Mouse (Mus musculus) cerebellum, postnatal 14 days (tissue): ENCODE measurements around the gene Gal3st4.
"Not testable (repeated sequence)": the region's sequence is repeated elsewhere in the genome, so short reads cannot be mapped to it uniquely, and the experiment has no call there.

Experiments
- DNase-seq, 2 experiments: peaks; one replicate each; pipeline ENCODE4 v3.0.0; 2021; ENCODE audit warnings: mixed read lengths in 2 of 2

Gene Gal3st4

DNA sequence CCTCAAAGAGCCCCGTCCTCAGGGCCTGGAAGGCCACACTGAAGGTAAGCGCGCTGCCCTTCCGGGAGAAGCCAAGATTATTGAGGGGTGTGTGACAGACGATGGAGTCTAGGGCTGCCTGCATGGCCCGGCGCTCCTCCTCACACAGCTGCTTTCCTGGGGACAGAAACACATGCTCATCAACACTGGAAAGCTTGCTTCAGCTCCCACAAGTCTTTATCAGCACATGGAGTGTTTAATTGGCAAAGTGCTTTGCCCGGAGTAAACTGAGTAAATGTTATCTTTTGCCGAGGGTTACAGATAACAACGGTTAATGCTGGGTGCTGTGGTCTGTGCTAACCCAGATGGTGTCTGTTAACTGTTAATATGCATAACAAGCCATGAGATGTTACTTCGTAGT lies 11.8 kb downstream of the Gal3st4 start:
- no peak for DNase-seq

DNA sequence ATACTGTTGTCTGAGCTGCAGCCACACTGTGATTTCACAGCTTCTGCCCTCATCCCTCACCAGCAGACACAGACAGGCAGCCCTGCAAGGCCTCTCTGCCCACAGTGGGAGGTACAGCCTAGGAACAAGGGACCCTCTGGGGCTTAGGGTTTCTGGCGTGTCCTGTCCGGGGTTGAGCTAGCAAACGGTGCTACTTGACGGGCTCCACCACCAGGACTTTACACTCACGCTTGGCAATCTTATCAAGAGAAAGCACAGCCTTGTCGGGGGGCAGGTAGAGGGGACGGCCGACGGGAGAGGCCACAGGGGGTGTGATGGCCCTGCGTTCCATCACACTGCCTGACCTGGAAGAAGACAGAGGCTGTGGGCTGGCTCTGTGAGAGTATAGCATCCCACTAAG lies 12.6 kb downstream of the Gal3st4 start:
- DNase-seq: no peak

DNA sequence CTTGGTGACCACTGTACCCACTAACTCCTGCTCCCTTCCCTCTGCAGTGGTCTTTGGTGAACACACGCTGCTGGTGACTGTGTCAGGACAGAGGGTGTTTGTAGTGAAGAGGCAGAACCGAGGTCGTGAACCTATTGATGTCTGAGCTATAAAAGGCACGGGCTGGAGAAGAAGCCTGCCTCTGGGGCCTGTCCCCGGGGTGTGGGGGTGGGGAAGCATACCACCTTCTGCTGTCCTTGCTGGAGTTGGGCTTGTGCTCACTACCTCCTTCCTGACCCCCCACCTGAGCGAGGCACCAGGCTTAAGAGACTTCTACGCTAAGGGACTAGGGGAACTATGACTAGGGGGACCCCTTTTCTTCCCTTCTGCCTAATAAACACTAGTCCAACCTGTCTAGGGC lies 13.6 kb downstream of the Gal3st4 start:
- DNase-seq: no peak

DNA sequence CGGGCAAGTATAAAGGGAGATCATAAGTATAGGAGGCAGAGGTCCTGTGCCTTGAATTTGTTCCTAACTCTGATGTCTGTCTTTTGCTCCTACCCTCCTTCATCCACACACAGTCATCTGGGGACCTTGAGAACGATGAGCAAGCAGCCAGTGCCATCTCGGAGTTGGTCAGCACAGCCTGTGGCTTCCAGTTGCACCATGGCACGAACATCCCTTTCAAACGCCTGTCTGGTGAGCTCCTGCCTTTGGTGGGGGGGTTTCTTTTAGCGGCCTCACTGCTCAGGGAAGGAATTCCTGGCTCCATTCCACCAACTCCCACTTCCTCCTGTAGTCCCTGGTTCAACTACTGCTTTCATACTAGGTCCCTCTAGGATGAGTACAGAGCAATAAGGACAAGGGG lies 14.1 kb downstream of the Gal3st4 start:
- DNase-seq: no peak

DNA sequence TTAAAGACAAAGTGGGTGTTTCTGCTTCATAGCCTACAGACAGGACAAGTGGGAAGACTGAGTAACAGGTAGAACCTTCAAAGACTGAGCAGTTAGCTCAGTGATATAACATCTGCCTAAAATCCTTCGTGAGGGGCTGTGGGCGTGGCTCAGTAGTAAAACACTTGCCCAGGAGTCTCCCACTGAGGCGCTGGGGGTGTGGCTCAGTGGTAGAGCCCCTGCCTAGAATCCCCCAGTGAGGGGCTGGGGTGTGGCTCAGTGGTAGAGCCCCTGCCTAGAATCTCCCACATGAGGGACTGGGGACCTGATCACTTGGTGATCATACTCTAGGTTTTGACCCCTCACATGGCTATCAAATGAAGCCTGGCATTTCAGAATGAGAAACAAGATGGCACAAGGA lies 14.6 kb downstream of the Gal3st4 start:
- DNase-seq: no peak

DNA sequence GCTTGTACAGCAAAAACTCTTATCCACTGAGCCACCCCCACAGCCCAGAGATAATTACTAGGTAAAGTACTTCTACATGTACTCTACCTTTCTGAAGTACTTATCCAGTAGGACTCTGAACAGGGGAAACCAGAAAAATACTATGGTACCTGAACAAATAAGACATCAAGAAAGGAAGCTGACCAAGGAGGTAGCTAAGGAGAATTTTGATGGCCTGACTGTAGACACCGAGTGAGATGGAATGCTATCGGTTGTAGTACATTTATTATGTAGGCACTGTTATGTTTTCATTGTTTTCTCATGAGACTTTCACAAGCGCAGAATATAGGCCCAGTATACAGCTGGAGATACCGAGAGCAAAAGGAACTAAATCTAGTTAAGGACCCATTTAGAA lies 15.1 kb downstream of the Gal3st4 start:
- DNase-seq: no peak

DNA sequence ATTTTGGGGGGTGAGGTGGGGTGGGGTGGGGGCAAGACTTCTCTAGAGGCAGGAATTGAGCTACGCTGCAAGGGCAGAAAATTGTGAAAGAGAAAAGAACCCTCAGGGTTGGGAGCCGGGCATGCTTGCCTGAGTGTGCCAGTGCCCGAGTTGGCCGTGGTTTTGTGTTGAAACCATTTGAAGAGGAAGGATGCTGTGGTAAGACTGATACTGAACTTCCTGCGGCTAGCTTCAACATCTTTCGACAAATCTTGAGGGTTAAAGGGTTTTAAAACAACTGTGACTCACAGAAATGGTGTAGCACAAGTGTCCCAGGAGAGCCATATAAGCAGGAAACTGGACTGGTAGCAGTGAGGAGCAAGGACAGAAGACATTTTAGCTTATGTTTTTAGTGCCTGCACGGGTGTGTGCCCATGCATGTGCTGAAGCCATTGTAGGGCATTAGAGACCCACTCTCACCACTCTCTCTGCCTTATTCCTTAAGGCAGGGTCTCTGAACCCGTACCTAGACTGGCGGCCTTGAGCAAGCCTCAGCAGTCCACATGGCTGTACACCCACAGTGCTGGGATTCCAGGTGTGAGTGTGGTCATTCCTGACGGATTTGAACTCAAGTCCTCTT lies 15.6 kb downstream of the Gal3st4 start:
- no peak for DNase-seq

DNA sequence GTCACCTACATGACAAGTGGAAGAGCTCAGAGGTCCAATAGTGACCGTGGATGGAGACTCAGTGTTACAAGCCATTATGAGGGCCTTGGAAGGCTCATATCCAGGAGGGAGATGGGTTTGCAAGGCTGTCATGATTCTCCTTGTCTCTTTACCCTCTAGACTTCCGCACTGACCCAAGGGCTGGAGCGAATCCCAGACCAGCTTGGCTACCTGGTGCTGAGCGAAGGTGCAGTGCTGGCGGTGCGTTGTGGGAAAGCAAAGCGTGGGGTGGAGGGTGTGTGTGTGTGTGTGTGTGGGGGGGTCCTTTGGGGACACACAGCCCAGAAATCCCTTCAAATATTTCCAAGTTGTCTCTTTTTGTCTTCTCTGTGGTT lies 16.6 kb downstream of the Gal3st4 start:
- peak in 1 of 2 experiments; percentile 72 for DNase-seq

DNA sequence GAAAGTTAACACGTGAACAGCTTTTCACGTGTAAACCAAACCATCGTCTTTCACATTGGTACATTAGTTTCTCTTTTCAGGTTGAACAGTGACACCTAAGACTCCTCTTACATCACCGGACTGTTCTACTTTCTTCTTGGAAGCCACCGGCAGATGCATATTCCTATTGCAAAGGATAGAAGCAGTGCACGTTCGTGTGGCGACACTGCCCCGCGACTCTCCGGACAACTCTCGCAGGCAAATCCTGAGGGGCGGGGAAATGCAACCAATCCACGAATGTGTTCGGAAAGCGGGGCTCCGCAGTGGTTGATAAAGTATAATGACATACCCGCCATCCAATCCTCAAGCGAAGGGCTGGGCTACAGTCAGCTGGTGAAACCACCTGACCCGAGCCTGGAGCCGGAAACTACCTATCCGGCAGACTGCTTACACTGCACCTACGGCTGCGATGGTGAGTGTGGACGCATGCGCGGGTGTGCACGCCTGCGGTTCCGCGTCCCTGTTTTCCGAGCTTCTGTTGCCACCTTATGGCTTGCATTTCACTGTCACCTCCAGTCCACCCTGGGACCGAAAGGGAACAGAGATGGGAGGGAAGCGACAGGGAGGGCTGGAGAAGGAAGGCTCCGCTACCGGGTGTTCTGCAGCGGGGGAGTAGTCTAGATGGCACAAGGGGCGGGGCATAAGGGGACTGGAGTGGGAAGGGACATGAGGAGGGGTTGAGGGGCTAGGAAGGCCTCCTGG lies 17.1 kb downstream of the Gal3st4 start, which contains the start of gene Lamtor4:
Gene Lamtor4, plus strand, starts transcription at position 130 of the 741 bp plus-strand sequence.
- peak; percentile 94 to 95 for DNase-seq

DNA sequence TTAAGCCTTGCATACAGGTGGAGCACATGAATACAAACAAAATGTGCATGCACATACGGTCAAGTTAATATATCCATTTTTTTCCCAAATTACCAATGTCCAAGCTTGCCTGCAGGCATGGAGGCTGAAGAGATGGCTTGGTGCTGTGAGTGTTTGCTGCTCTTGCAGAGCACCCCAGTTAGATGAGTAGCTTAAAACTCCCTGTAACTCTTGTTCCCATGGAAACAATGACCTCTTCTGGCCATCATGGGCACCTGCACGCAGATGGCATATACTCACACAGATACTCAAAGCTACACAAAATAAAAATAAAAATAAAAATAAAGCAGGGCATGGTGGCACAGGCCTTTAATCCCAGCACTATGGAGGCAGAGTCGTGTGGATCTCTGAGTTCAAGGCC lies 19.6 kb downstream of the Gal3st4 start:
- no peak for DNase-seq

DNA sequence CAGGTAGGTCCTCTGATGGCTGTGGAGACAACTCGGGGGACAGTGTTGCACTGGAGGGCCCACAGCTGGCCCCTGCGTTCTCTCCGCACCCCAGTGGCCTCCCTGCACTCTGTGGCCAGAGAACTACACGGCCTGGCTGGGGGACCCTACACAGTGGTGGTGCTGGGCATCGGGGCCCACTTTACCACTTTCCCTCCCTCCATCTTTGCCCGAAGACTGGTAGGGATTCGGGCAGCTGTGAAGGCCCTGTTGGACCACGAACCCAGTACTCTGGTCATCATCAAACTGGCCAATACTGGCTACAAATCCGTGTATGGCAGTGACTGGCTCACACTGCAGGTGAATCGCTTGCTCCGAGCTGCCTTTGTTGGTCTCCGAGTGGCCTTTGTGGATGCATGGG lies 21.5 kb downstream of the Gal3st4 start:
- no peak for DNase-seq

DNA sequence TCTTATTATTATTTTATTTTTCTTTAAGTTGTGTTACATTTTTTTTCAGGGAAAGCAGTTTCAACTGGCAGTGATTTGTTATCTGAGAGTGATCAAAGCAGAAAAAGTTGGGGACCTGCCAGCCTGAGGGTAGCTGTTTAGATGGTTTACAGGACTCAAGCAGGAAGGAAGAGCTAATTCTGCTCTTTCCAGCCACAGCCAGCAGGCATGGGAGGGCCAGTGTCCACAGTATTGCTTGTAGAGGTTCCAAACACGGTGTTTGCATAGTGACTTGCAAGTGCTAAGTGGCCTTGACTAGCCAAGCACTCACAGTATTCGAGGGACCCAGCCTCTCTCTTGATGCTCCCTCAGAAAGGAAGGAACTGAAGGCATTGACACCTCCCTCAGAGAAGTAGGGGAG lies 31.1 kb downstream of the Gal3st4 start:
- no peak for DNase-seq

DNA sequence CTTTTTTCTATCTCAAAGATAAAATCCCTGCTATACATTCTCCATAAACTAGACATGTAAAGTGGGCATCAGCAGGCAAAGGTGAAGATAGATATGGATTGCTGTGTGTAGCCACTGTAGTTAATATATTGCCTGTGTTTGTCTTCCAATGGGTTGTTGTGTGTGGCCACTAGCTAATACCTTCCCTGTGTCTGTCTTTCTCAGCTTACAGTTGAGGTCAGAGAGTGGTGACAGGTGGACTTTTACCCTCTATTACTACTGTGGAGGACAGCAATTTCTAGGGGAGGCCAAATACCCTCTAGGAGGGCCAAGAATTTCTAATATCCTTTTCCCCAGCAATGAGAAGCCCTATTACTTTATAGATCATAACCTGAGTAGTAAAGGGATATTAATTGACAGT lies 38.4 kb downstream of the Gal3st4 start:
- no peak for DNase-seq

DNA sequence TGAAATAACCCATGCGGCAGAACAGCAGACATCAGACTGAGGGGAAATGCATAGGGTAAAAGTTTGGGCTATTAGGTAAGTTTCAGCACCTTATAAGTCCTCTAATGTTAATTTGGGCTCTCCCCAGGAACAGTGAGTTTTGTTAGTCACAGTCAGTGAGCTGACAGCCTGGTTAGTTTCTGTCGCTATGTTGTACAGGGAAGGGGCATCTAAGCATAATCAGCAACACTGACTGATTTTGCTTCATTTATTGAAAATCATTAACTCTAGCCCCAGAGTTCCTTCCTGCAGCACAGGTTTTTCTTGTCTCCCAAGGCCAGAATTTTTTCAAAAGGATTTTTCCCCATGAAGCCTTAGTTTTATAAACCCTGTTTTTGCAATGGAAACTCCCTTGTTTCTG lies 38.9 kb downstream of the Gal3st4 start:
- no peak for DNase-seq

DNA sequence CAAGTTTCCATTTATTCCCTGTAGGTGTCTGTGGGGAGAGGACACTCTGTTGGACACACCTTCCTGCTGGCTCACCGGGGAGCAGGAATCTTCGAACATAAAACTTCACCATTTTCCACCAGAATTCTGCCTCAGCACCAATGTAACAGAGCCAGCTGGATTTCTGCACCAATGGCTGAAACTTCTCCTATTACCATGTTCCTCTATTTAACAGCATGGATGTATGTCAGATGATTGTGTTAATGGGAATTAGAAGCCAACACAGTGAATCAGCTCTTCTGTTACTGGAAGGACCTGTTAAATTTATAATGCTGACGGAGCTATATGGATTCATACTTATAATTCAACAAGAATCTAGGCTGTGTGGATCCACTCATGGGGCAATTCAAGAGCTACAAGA lies 43.1 kb downstream of the Gal3st4 start:
- no peak for DNase-seq

DNA sequence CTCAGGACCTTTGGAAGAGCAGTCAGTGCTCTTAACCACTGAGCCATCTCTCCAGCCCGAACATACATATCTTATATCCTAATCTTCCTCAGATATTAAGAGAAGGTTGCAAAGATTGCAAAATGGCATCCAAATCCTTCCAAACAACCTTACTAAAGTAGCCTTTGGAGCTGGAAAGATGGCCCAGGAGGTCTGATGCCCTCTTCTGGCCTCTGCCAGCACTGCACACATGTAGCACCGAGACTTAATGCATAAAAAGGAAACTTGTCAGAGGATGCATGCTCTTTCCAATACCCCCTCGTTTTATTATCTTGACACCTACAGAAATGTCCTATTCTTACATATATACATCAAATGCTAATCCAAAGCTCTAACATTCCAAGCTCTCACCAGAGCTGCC lies 44.6 kb downstream of the Gal3st4 start:
- peak; percentile 56 to 71 for DNase-seq

DNA sequence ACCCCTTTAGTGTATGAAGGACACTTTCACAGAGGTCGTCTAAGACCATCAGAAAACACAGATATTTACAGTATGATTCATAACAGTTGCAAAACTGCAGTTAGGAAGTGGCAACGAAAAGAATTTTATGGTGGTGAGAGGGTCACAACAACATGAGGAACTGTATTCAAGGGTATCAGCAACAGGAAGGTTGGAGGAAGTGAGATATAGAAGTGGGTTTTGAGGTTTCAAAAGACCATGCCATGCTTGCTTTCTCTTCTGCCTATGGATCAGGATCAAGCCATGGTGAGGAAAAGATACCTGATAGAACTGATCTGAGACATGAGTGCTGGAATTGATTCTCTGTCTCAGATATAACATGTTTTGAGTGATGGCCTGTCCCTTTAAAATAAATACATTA lies 45.3 kb downstream of the Gal3st4 start:
- DNase-seq: no peak

DNA sequence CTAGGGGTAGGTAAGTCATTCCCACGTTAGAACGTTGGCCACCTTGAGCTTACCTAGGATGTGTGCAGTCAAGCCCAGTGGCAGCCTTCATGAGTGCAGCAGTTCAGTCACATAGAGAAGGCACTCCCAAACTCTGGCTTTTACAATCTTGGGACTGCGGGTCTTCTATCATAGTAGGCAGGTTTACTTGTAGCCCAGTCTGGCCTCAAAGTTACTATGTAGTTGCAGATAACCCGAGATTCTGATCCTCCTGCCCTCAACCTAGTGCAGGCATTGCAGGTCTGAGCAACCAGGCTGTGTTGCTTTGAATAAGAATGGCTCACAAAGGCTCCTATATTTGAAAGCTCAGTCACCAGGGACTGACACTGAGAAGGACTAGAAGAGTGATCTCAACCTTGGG lies 46.1 kb downstream of the Gal3st4 start:
- DNase-seq: no peak

DNA sequence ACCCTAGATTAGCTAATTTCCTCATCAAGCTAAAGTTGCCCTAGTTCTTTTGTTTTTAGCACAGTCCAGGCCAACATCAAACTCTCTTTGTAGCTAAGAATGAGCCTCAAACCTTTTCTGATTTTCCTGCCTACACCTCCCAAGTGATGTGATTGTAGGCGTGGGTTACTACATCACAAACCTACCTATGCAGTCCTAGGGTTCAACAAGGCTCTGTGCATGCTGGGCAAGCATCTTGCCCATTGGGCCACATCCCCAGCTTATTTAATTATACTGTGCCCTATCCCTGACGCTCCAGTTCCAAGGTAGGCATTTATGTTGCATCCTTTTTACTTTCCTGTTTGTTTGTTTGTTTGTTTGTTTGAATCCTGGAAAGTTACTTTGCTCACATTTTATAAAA lies 46.9 kb downstream of the Gal3st4 start, which contains the start of gene Nxpe5:
Gene Nxpe5, plus strand, starts transcription at position 199 of the 400 bp plus-strand sequence.
- no peak for DNase-seq

DNA sequence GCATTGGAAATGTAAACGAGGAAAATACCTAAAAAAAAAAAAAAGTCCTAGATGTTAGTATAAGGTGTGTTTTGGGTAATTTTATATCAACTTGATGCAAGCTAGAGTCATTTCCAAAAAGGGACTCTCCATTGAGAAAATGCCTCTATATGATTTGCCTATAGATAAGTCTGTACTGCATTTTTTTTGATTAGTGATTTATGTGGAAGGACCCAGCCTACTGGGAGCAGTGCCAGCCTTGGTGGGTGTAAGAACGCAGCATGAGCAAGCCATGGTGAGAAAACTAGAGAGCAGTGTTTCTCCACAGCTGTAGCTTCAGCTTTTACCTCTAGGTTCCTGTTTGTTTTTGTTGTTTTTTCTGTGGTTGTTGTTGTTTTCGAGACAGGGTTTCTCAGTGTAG lies 49.4 kb downstream of the Gal3st4 start:
- DNase-seq: no peak

DNA sequence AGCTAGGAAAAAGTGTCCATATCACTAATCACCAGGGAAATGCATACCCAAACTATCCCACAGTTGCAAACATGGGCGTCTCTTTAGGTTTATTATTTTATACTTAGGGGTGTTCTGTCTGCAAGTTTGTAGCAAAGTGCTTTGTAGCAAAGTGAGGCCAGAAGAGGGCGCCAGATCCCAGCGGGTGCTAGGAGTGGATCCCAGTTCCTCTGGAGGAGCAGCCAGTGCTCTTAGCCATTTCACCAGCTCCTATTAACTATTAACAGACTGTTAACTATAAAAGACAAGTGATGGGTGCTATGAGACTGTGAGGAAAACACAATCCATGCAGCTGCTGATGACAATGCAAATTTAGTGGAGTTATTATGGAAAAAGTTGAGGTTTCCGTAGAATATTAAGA lies 50.5 kb downstream of the Gal3st4 start:
- peak; percentile 85 to 94 for DNase-seq

DNA sequence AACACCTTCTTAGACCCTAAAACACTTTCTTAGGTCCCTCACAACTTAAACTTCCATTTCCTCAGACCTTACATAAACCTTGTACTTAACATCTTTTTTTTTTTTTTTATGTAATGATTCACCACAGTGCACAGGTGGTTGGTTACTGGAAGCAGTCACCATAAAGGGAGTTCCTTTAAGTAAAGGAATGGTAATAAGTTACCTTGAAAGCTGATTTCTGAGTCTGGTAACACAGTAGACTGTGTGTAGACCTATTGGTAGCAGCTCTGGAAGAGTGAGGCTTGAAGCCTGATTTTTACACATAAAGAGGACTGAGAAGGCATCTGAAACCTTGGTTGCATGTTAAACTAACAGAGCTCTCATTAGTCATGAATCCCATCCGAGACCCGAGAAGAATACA lies 52.8 kb downstream of the Gal3st4 start:
- DNase-seq: no peak

DNA sequence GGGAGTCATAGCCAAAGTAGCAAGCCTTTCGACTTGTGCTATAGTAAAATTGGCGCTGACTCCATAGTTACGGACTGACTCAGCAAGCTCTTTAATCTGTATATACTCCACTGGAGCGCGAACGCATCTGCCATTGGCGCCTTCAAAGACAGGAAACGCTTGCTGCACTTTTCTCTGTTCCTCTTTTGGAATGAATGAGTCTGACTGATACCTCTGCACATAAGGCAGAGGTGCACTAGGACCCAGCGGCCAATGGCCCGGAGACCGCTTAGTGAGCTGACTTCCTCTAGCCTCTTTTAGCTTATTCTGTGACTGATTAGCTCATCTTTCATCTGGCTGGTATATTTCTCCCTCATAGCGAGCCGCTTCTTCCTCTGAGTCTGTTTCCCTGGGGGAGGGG lies 56.0 kb downstream of the Gal3st4 start:
- not testable (repeated sequence) for DNase-seq
